Mouse (Mus musculus) hindbrain, embryonic 15.5 days (tissue): Measurements from ENCODE around the gene Nprl2. TPM values are rescaled to one million over a fixed set of nuclear protein-coding genes. Genes with fewer than 3 reads are reported as not detected.
"Not testable (repeated sequence)": the region's sequence is repeated elsewhere in the genome, so short reads cannot be mapped to it uniquely, and the experiment has no call there.

Experiments used
- ATAC-seq: fragments of 200-750 bp; cut with Nextera tagmentation; 2 replicates; pipeline ENCODE4 v1.8.0; 2017; ENCODE audit warnings: low read depth, moderate number of reproducible peaks, moderate TSS enrichment; ENCODE audit not compliant: low FRiP score
- H3K27ac ChIP-seq: fragments of 300-500 bp; sonication (generic); replicated peaks from 2 replicates; pipeline ENCODE4 v1.5.1; 2015; ENCODE audit warnings: mild to moderate bottlenecking, inconsistent platforms
- H3K27me3 ChIP-seq: fragments of 300-500 bp; sonication (generic); 2 replicates; pipeline ENCODE4 v1.6.1; 2015; ENCODE audit warnings: control low read depth, inconsistent platforms
- H3K36me3 ChIP-seq: fragments of 300-500 bp; sonication (generic); 2 replicates; pipeline ENCODE4 v1.6.1; 2015; ENCODE audit warnings: control low read depth, inconsistent platforms
- H3K4me1 ChIP-seq: fragments of 300-500 bp; sonication (generic); replicated peaks from 2 replicates; pipeline ENCODE4 v1.6.1; 2015; ENCODE audit warnings: control low read depth, inconsistent platforms
- H3K4me2 ChIP-seq: fragments of 300-500 bp; sonication (generic); 2 replicates; pipeline ENCODE4 v1.6.1; 2015; ENCODE audit warnings: moderate library complexity, mild to moderate bottlenecking, inconsistent platforms
- H3K4me3 ChIP-seq: fragments of 300-500 bp; sonication (generic); 2 replicates; pipeline ENCODE4 v1.5.1; 2015; ENCODE audit warnings: mild to moderate bottlenecking, inconsistent platforms
- H3K9ac ChIP-seq: fragments of 300-500 bp; sonication (generic); 2 replicates; pipeline ENCODE4 v1.6.1; 2015; ENCODE audit warnings: inconsistent platforms
- H3K9me3 ChIP-seq: fragments of 300-500 bp; sonication (generic); 2 replicates; pipeline ENCODE4 v1.6.1; 2016; ENCODE audit warnings: control low read depth, inconsistent platforms
- WGBS: fragments of 180-500 bp; shearing (Covaris S2); methylation state at CpG from one replicate; pipeline ENCODE4 v1.1.7; 2015; 5-methylcytosine and 5-hydroxymethylcytosine counted together
- polyA plus RNA-seq: library from polyadenylated mRNA; unstranded; fragments of >200 nt; fragmentation: Nextera tagmentation; extraction: Ambion mirVana; gene quantifications from 2 replicates; pipeline ENCODE4 v1.2.1, GENCODE M21; 2015

Nprl2 gene
- polyA plus RNA-seq, 1 experiment from 2014 or later = 70.2 TPM

DNA sequence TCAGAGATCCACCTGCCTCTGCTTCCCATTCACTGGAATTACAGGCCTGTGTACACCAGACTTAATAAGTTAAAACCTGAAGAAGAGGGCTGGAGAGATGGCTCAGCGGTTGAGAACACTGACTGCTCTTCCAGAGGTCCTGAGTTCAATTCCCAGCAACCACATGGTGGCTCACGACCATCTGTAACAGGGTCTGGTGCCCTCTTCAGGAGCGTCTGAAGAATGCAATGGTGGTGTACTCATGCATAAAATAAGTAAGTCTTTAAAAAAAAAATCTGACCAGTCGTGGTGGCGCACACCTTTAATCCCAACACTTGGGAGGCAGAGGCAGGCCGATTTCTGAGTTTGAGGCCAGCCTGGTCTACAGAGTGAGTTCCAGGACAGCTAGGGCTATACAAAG lies 31.7 kb downstream of the Nprl2 start:
- not testable (repeated sequence) for ATAC-seq, H3K9ac ChIP-seq, H3K27me3 ChIP-seq, H3K9me3 ChIP-seq, H3K4me3 ChIP-seq, H3K27ac ChIP-seq, H3K4me2 ChIP-seq
- Histone ChIP-seq H3K4me1 (peaks cover 28% of the 10 kb centered on the region), H3K36me3 (peaks cover 24% of the 10 kb centered on the region)
- WGBS = 83% methylated on average over 6 of the region's 6 CpGs

DNA sequence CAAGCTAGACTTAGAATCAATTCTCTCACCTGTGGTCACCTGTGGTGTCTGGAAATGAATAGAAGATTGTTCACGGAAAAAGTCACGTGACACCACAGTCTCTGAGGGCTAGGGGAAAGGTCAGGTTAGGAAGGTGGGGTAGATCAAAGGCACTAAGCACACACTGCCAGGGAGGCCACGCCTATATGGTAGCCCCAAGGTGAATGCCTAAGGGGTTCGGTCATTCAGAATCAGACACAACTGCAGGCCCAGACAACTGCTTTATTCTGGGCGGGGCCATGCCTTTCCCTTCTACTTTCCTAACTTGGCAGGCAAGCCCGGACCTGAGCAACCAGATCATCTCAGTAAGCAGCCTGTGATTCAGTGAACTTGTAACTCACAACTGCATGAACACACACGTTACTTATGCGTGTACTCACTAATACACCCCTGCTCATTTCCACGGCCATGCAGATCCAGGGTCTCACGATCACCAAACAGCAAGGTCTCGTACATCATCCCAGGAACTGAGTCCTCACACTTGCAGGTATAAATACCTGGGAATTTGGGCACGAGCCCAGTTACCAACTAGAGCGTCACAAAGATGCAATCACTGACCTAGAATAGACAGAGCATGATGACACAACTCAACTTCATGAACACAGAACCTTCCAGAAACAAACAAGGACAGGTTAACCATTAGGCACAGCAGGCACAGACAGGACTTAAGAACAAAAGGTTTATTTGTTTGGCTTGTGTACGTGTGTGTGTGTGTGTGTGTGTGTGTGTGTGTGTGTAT lies 33.7 kb downstream of the Nprl2 start:
- Histone ChIP-seq H3K27me3 (no peaks in the 10 kb centered on the region), H3K4me1 (peaks cover 30% of the 10 kb centered on the region), H3K4me2 (no peak overlapping the region), H3K9me3 (no peaks in the 10 kb centered on the region), H3K27ac (peak overlapping the region; percentile 9; the same call in 1 of the 2 replicates), H3K4me3 (no peak overlapping the region), H3K36me3 (peaks cover 24% of the 10 kb centered on the region), H3K9ac (no peak overlapping the region)
- no peak for ATAC-seq
- 87% methylated on average over 14 of the region's 14 CpGs for whole genome bisulfite sequencing

DNA sequence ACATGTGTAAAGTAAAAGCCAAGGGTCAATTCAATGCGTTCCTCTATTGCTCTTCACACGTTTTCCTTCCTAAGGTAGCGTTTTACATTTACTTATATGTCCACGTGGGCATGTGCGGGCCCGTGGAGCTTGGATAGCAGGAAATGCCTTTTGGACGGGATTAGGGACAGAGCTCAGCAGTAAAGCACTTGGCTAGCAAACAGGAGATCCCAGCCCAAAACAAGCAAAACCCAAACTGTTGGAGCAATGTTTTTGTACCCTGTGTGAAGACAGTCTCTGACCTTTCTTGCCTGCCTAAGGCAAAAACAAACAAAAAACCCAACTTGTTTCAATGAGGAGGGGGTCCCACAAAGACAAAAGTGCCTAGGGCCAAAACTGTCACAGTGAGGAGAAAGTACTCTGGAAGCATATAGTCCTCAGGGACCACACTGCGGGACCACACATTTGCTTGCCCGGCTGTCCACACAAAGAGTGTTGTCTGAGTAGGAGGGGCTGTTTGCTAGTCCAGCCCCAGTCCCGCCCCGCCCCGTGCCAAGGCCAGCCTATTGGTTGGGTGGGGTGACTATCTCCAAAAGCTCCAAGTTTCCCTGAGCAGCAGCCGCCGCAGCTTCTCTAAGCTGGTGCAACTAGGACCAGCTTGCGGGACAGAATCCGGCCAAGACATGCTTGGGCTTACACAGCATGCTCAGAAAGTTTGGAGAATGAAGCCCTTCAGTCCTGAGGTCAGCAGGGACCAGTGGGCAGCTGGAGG lies 34.5 kb downstream of the Nprl2 start, which contains the start of gene Hyal1:
Gene Hyal1 (plus strand): TSS at position 571 of the 751 bp plus-strand sequence.
- Histone ChIP-seq H3K27me3 (no peaks in the 10 kb centered on the region), H3K9me3 (no peaks in the 10 kb centered on the region), H3K36me3 (peaks cover 24% of the 10 kb centered on the region), H3K4me1 (peaks cover 29% of the 10 kb centered on the region), H3K4me2 (peak within 1 kb of the TSS; percentile 45), H3K4me3 (peak within 1 kb of the TSS; percentile 18), H3K9ac (no peak within 1 kb of the TSS), H3K27ac (peak within 1 kb of the TSS; percentile 54)
- 27% methylated on average over 16 of the region's 16 CpGs for WGBS
- peak; percentile 54 for ATAC-seq

DNA sequence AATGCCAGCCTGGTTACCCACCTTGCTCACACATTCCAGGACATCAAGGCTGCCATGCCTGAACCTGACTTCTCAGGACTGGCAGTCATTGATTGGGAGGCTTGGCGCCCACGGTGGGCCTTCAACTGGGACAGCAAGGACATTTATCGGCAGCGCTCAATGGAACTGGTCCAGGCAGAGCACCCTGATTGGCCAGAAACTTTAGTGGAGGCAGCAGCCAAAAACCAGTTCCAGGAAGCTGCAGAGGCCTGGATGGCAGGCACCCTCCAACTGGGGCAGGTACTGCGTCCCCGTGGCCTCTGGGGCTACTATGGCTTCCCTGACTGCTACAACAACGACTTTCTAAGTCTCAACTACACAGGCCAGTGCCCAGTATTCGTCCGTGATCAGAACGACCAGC lies 35.8 kb downstream of the Nprl2 start:
- Histone ChIP-seq H3K27ac (no peak overlapping the region), H3K36me3 (peaks cover 18% of the 10 kb centered on the region), H3K4me1 (peaks cover 31% of the 10 kb centered on the region), H3K4me2 (no peak overlapping the region), H3K4me3 (no peak overlapping the region), H3K9ac (no peak overlapping the region), H3K27me3 (no peaks in the 10 kb centered on the region), H3K9me3 (no peaks in the 10 kb centered on the region)
- WGBS = 94% methylated on average over 10 of the region's 10 CpGs
- ATAC-seq = no peak

DNA sequence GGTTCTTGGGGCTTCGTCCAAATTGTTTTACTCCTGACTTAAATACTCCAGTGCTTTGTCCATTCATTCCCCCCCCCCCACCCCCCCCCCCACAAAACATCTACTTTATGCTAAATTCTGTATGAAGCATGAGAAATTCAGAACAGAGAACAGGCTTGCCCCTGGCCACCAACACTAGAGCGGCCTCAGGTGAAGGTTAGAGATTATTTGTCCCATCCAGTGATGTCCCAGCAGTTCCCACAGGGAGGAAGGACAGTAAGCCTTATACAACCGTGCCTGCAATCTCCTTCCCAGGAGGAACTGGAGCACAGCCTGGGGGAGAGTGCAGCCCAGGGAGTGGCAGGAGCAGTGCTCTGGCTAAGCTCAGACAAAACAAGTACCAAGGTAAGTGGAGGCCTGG lies 36.6 kb downstream of the Nprl2 start, which contains the start of gene Naa80:
Gene Naa80 (plus strand): TSS at position 301 of the 400 bp plus-strand sequence.
- 92% methylated on average over 3 of the region's 3 CpGs for WGBS
- Histone ChIP-seq H3K4me2 (peak within 1 kb of the TSS; percentile 92; the same call in 1 of the 2 replicates), H3K27ac (no peak within 1 kb of the TSS), H3K36me3 (peaks cover 12% of the 10 kb centered on the region), H3K27me3 (no peaks in the 10 kb centered on the region), H3K9me3 (no peaks in the 10 kb centered on the region), H3K4me1 (peaks cover 31% of the 10 kb centered on the region), H3K4me3 (no peak within 1 kb of the TSS), H3K9ac (no peak within 1 kb of the TSS)
- ATAC-seq = no peak

DNA sequence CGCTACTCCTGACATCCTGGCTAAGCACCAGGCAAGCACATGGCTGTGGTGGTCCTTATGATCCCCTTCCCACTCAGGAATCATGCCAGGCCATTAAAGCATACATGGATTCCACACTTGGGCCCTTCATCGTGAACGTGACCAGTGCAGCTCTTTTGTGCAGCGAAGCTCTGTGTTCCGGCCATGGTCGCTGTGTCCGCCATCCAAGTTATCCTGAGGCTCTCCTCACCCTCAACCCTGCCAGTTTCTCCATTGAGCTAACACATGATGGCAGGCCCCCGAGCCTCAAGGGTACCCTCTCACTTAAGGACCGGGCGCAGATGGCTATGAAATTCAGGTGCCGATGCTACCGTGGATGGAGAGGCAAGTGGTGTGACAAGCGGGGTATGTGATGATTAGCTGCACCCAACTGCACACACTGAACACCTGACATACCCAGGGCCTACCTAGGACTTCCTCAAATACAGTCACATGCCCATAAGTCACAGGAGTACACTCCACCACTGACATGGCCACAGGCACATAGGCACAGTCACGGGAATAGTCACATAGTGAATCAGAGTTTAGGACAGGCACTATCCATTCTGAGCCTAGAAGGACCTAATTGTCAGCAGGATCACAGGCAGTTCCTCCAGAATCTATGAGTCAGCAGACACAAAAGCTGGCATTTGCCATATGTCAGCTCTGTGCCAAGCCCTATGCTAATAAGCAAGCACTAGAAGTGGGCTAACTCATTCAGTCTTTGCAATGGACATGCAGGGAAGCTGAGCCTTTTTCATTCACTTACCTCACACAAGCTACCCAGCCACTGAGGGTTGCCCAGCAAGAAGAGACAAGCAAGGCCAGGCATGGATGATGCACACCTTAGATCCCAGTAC lies 37.2 kb downstream of the Nprl2 start:
- Histone ChIP-seq H3K9ac (no peak overlapping the region), H3K27ac (no peak overlapping the region), H3K4me1 (peaks cover 31% of the 10 kb centered on the region), H3K4me2 (peak overlapping the region; percentile 92; the same call in 1 of the 2 replicates), H3K27me3 (no peaks in the 10 kb centered on the region), H3K9me3 (no peaks in the 10 kb centered on the region), H3K36me3 (peaks cover 9% of the 10 kb centered on the region), H3K4me3 (no peak overlapping the region)
- 89% methylated on average over 14 of the region's 14 CpGs for WGBS
- no peak for ATAC-seq

DNA sequence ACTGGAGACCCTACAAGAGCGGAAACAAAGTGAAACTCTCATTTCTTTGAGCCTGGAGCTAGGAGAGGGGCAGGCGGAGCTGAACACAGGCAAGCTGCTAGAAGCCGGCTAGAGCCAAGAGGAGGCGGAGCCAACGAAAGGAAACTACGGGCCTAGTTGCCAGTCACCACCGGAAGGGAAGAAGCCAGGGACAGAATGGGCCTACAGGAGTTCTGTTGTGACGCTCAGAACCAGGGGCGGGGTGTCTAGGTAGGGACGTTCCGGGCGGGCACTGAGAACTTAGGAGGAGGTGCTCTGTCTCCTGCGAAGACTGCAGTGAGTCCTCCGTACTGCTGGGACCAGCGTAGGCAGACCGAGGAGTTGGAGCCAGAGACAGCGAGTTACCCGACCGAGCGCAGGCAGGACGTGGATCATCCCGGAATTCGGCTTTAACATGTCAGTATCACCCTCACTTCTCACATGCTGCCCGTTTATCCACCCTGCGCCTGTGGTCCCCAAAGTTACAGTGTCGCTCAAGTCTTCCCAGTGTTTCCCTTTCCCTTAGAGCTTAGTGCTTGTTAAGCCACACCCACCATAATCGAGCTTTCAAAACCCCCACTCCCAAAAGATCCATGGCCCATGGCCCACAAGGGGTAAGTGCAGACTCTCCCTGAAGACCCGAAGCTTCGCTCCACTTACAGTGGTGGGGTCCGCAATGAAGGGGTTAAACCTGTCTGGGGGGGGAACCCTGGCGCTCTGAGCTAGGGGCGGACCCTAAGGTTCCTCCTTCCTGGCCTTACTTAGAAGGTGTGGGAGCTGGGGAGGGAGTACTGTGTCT lies 38.7 kb downstream of the Nprl2 start, which contains the start of gene Hyal3:
Gene Hyal3 (plus strand): TSS at position 318 of the 817 bp plus-strand sequence.
- ATAC-seq = peak; percentile 76
- Histone ChIP-seq H3K9ac (peak within 1 kb of the TSS; percentile 54), H3K4me2 (peak within 1 kb of the TSS; percentile 92), H3K9me3 (no peaks in the 10 kb centered on the region), H3K27me3 (no peaks in the 10 kb centered on the region), H3K27ac (peak within 1 kb of the TSS; percentile 82), H3K36me3 (no peaks in the 10 kb centered on the region), H3K4me1 (peaks cover 31% of the 10 kb centered on the region), H3K4me3 (peak within 1 kb of the TSS; percentile 60)
- under 1% methylated on average over 32 of the region's 32 CpGs for WGBS

DNA sequence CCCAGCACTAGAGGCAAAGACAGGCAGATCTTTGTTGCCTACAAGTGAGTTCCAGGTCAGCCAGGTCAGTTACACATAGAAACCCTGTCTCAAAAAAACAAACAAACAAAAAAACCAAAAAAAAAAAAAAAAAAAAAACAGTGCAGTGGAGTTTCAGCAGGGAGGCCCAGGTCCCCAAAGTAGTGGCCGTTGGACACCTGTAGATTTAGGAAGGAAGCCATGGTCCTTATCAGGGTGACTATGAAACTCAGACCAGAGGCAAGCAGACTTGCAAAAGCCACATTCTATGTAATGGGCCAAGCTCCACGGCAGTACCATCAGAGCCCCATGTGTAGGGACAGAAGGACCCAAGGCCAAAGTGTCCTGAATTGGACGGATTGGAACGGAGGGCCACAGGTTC lies 39.6 kb downstream of the Nprl2 start:
- Histone ChIP-seq H3K27me3 (no peaks in the 10 kb centered on the region), H3K4me3 (peak overlapping the region; percentile 60), H3K9me3 (no peaks in the 10 kb centered on the region), H3K4me1 (peaks cover 31% of the 10 kb centered on the region), H3K27ac (no peak overlapping the region), H3K9ac (peak overlapping the region; percentile 54), H3K4me2 (peak overlapping the region; percentile 92), H3K36me3 (no peaks in the 10 kb centered on the region)
- no peak for ATAC-seq
- 81% methylated on average over 4 of the region's 4 CpGs for WGBS

DNA sequence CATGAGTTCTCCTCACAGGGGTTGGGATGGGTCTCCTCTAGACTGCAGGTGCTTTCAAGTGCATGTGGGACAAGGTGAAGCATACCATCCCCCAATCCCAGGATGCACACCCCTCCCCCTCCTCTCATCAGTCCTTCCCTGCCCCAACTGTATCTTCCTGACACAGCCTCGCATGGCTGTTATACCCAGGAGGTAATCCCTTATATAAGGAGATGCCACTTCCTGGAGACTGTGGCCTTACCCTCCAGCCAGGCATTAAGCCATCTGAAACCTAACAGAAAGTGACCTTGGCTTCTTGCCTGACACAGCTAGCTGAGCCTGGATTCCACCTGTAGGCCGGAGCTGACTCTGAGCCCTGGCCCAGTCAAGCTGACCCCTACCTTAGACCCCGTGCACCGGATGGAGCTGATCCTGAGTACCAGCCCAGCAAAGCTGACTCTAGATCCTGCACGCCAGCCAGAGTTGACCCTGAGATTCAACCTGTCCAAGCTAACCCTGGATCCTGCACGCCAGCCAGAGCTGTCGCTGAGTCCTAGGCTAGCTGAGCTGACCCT lies 40.6 kb downstream of the Nprl2 start:
- Histone ChIP-seq H3K4me1 (peaks cover 31% of the 10 kb centered on the region), H3K27ac (no peak overlapping the region), H3K4me3 (no peak overlapping the region), H3K27me3 (no peaks in the 10 kb centered on the region), H3K36me3 (no peaks in the 10 kb centered on the region), H3K9ac (no peak overlapping the region), H3K4me2 (no peak overlapping the region), H3K9me3 (no peaks in the 10 kb centered on the region)
- ATAC-seq = no peak
- 95% methylated on average over 7 of the region's 7 CpGs for WGBS

DNA sequence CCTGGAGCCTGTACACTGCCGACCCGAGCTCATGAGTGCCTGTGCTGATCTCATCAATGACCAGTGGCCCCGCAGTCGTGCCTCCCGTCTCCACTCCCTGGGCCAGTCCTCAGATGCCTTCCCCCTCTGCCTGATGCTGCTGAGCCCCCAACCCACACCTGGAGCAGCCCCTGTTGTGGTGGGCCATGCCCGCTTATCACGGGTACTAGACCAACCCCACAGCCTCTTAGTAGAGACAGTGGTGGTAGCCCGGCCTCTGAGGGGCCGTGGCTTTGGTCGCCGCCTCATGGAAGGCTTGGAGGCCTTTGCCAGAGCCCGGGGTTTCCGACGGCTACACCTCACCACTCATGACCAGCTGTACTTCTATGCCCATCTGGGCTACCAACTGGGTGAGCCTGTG lies 41.1 kb downstream of the Nprl2 start:
- Histone ChIP-seq H3K9me3 (no peaks in the 10 kb centered on the region), H3K4me3 (no peak overlapping the region), H3K4me2 (no peak overlapping the region), H3K27ac (no peak overlapping the region), H3K9ac (no peak overlapping the region), H3K4me1 (peaks cover 34% of the 10 kb centered on the region), H3K27me3 (no peaks in the 10 kb centered on the region), H3K36me3 (no peaks in the 10 kb centered on the region)
- ATAC-seq = no peak
- WGBS = 90% methylated on average over 14 of the region's 14 CpGs

DNA sequence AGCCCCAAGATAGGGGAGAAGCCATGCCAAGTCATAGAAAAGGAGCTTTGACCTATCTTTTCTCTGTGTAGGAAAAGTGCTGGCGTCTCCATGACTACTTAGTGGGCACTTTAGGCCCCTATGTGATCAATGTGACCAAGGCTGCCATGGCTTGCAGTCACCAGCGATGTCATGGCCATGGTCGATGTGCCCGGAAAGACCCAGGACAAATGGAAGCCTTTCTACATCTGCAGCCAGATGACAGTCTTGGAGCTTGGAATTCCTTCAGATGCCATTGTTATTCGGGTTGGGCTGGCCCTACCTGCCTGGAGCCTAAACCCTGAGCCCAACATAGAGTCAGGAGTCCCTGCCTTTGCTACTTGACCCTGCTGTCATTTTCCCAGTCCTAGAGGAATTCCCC lies 44.5 kb downstream of the Nprl2 start:
- Histone ChIP-seq H3K4me1 (peaks cover 21% of the 10 kb centered on the region), H3K4me2 (no peak overlapping the region; the same call in 1 of the 2 replicates), H3K9me3 (no peaks in the 10 kb centered on the region)

More for the DNA sequence above, 44.5 kb downstream of the Nprl2 start:
- no peak for ATAC-seq
- Histone ChIP-seq H3K9ac (no peak overlapping the region), H3K36me3 (peaks cover 9% of the 10 kb centered on the region), H3K27me3 (no peaks in the 10 kb centered on the region), H3K4me3 (no peak overlapping the region), H3K27ac (no peak overlapping the region)
- WGBS = 93% methylated on average over 5 of the region's 5 CpGs
